Mouse (Mus musculus) E14TG2a.4 (cell line): Measurements from ENCODE around the gene Tmem38a.

Experiments
- CTCF ChIP-seq: conservative IDR thresholded peaks from 2 replicates; pipeline ENCODE4 v1.5.1; 2014; ENCODE audit warnings: low read length
- NANOG ChIP-seq: IDR thresholded peaks from 2 replicates; pipeline ENCODE4 v1.6.1; 2014; ENCODE audit warnings: borderline replicate concordance, low read length, mixed read lengths
- POU5F1 ChIP-seq: IDR thresholded peaks from 2 replicates; pipeline ENCODE4 v1.6.1; 2014; ENCODE audit warnings: low read length, borderline replicate concordance

GRCm38 (mm10) chr8:72572507-72572906 is 652 bp downstream of the Tmem38a start:
- TF ChIP-seq CTCF (no peak), POU5F1 (no peak), NANOG (no peak)
